Mouse (Mus musculus) testis, adult 2 months (tissue): ENCODE data around the gene Hist3h2ba.

Experiments used
- CTCF ChIP-seq: fragments of 200-500 bp; IDR thresholded peaks from 2 replicates; pipeline ENCODE4 v1.5.1; 2012; ENCODE audit warnings: low read depth, mild to moderate bottlenecking, inconsistent platforms, low read length, moderate library complexity; ENCODE audit not compliant: control insufficient read depth, insufficient read depth, insufficient replicate concordance
- POLR2A ChIP-seq: fragments of 200-500 bp; IDR thresholded peaks from 2 replicates; pipeline ENCODE4 v1.6.1; 2012; ENCODE audit warnings: low read depth, mild to moderate bottlenecking, inconsistent platforms, low read length, moderate library complexity; ENCODE audit not compliant: control insufficient read depth

DNA sequence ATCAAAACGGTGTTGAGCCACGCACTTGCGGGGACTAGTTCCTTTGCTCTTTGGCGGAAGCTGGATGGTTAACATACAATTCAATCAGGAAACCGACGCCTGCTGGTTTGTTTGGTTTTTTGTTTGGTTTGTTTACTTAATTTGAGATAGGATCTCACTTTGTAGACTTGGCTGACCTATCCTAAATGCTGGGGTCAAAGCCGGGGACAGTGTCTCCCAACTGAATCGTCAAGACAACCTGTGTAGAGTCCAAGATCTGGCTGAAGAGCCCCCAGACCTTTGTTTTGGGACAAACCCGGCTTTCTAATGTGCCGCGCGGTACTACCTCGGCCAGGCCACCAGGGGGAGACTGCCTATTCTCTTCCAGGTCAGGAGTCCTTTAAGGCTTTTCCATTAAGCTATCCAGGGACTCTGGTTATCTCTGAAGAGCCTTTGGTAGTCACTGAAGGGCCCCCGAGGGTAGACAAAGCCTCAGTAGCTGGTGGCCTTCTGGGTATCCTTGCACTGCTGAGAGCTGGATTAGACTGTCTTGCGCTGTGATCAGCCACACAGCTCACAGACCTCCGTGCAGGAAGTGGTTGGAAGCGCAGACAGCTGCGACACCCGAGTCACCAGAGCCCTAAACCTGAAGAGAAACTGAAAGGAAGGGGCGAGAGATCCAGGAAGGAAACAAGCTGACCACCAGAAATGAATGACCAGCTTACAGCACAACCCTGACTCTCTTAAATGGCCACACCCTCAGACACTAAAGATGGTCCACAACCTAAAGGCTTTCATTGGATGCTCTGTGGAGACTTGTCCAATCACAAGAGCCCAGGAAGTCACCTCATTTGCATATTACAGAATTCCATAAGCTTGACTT lies 20.7 kb upstream of the Hist3h2ba start:
- TF ChIP-seq POLR2A (no peak), CTCF (peak; percentile 72)
